Mouse (Mus musculus) A20 (cell line): ENCODE measurements around the gene Selenon.

Experiments
- DNase-seq: peaks from one replicate; pipeline ENCODE4 v3.0.0-alpha.2; 2011; ENCODE audit warnings: low read depth, low spot score

The Selenon gene

GRCm38 (mm10) chr4:134546814-134547705 is 4.9 kb downstream of the Selenon start:
- DNase-seq = no peak

- DNase-seq = peak; percentile 83
Observed at GRCm38 (mm10) chr4:134543261-134543660, 8.7 kb downstream of the Selenon start.

GRCm38 (mm10) chr4:134542726-134543125 is 9.2 kb downstream of the Selenon start:
- no peak for DNase-seq

- no peak for DNase-seq
Observed at GRCm38 (mm10) chr4:134538997-134539580, 12.9 kb downstream of the Selenon start.

GRCm38 (mm10) chr4:134535787-134536151 is 16.2 kb downstream of the Selenon start:
- DNase-seq = peak; percentile 16

GRCm38 (mm10) chr4:134534932-134535786 is 16.8 kb downstream of the Selenon start, which contains the start of gene Mtfr1l:
Gene Mtfr1l, minus strand, starts transcription at chr4:134535387.
- peak; percentile 97 for DNase-seq

GRCm38 (mm10) chr4:134534124-134534886 is 17.7 kb downstream of the Selenon start:
- DNase-seq = peak; percentile 82

GRCm38 (mm10) chr4:134533421-134533820 is 18.5 kb downstream of the Selenon start:
- no peak for DNase-seq

GRCm38 (mm10) chr4:134532928-134533327 is 19.0 kb downstream of the Selenon start:
- DNase-seq = no peak

GRCm38 (mm10) chr4:134526220-134526619 is 25.7 kb downstream of the Selenon start:
- DNase-seq = no peak

- DNase-seq = no peak
Observed at GRCm38 (mm10) chr4:134525806-134526205, 26.2 kb downstream of the Selenon start.

GRCm38 (mm10) chr4:134523447-134523846 is 28.5 kb downstream of the Selenon start:
- DNase-seq = no peak

- no peak for DNase-seq
Observed at GRCm38 (mm10) chr4:134519281-134519680, 32.7 kb downstream of the Selenon start.

GRCm38 (mm10) chr4:134518541-134518940 is 33.4 kb downstream of the Selenon start:
- no peak for DNase-seq

- no peak for DNase-seq
Observed at GRCm38 (mm10) chr4:134517719-134518118, 34.2 kb downstream of the Selenon start.

GRCm38 (mm10) chr4:134516981-134517380 is 35.0 kb downstream of the Selenon start:
- no peak for DNase-seq

- DNase-seq = no peak
Observed at GRCm38 (mm10) chr4:134515614-134516013, 36.4 kb downstream of the Selenon start.

- no peak for DNase-seq
Observed at GRCm38 (mm10) chr4:134514309-134514930, 37.5 kb downstream of the Selenon start.

GRCm38 (mm10) chr4:134512798-134513197 is 39.2 kb downstream of the Selenon start:
- no peak for DNase-seq

GRCm38 (mm10) chr4:134511730-134512129 is 40.2 kb downstream of the Selenon start:
- no peak for DNase-seq
